ENCODE assay signal across 8 mouse cellular contexts in genomic region chr11:21997561-21998140, GRCm38 (mm10). TPM values are rescaled to one million over a fixed set of nuclear protein-coding genes. Genes with fewer than 3 reads are reported as not detected.
DNase-seq lines count a peak whose midpoint lies in the region; ATAC-seq lines count a peak whose summit lies in the region.

No protein-coding gene starts in this region.

- DNase-seq in kidney, adult 11 months: peak; percentile 5
- DNase-seq in kidney, postnatal 14 days: no peak
- peak; percentile 49 for DNase-seq in ZHBTc4 (ENCODE audit: low read depth, low spot score)
- DNase-seq in forebrain, embryonic 11.5 days (ENCODE audit: low spot score): peak; percentile 57
- no peak for DNase-seq in frontal cortex, postnatal 14 days (ENCODE audit: low spot score in 2 of 2)
- DNase-seq in urinary bladder, postnatal 14 days (ENCODE audit: low spot score): no peak
- no peak for DNase-seq in cerebellum, adult 11 months

- H3K36me3 ChIP-seq in forebrain, embryonic 11.5 days (ENCODE audit: control insufficient read depth, insufficient read depth, low read length): peaks cover 4% of the 10 kb centered on the region; the same call in 1 of the 2 replicates
- H3K36me3 ChIP-seq in limb, embryonic 13.5 days: no peaks in the 10 kb centered on the region

- no peaks in the 10 kb centered on the region for H3K9me3 ChIP-seq in forebrain, embryonic 11.5 days (ENCODE audit: control insufficient read depth, low read length)
- no peaks in the 10 kb centered on the region for H3K9me3 ChIP-seq in limb, embryonic 13.5 days

- H3K27me3 ChIP-seq in forebrain, embryonic 11.5 days (ENCODE audit: control insufficient read depth, insufficient read depth, low read length): peaks cover 23% of the 10 kb centered on the region
- H3K27me3 ChIP-seq in limb, embryonic 13.5 days: peaks cover 90% of the 10 kb centered on the region

- ATAC-seq in forebrain, embryonic 11.5 days (replicated peaks; ENCODE audit: low FRiP score): no peak
- ATAC-seq in limb, embryonic 13.5 days (ENCODE audit: low FRiP score, low read depth): no peak

- peak overlapping the region; percentile 88 for H3K4me2 ChIP-seq in forebrain, embryonic 11.5 days (ENCODE audit: low read depth, low read length, severe bottlenecking)
- peak overlapping the region; percentile 57; the same call in 1 of the 2 replicates for H3K4me2 ChIP-seq in limb, embryonic 13.5 days (replicated peaks)

- H3K4me3 ChIP-seq in forebrain, embryonic 11.5 days (ENCODE audit: low read depth, low read length): peak overlapping the region; percentile 89
- H3K4me3 ChIP-seq in limb, embryonic 13.5 days: peak overlapping the region; percentile 32

- peak overlapping the region; percentile 96 for H3K9ac ChIP-seq in forebrain, embryonic 11.5 days (ENCODE audit: low read length)
- no peak overlapping the region for H3K9ac ChIP-seq in limb, embryonic 13.5 days

- peaks cover 16% of the 10 kb centered on the region for H3K4me1 ChIP-seq in forebrain, embryonic 11.5 days (replicated peaks; ENCODE audit: control insufficient read depth, insufficient read depth, low read length)
- peaks cover 46% of the 10 kb centered on the region for H3K4me1 ChIP-seq in limb, embryonic 13.5 days

- 2% methylated on average over 20 of the region's 20 CpGs for WGBS in forebrain, embryonic 11.5 days
- 2% methylated on average over 20 of the region's 20 CpGs for WGBS in limb, embryonic 13.5 days

- H3K27ac ChIP-seq in forebrain, embryonic 11.5 days (ENCODE audit: low read depth, low read length): peak overlapping the region; percentile 85
- H3K27ac ChIP-seq in limb, embryonic 13.5 days: no peak overlapping the region

RNA-seq across cellular contexts. Expression of gene Otx1, which starts 5.0 kb away (rescaled TPM):
- 45.6 and 46.4 TPM in 2 replicates for polyA plus RNA-seq in forebrain, embryonic 11.5 days (2014; fragmentation: Nextera tagmentation; extraction: Ambion mirVana)
- 1.5 and 1.6 TPM in 2 replicates for polyA plus RNA-seq in limb, embryonic 13.5 days (2015; fragmentation: Nextera tagmentation; extraction: Ambion mirVana)

Comparison
In these comparisons a context has a peak if more than half of its experiments do, and no peak if none do; other contexts are left out.
1. DNase-seq: peak in kidney, adult 11 months (single experiment), ZHBTc4 (single experiment) and forebrain, embryonic 11.5 days (single experiment); none in kidney, postnatal 14 days (single experiment), frontal cortex, postnatal 14 days (0 of 2), urinary bladder, postnatal 14 days (single experiment) and cerebellum, adult 11 months (single experiment).
2. RNA of gene Otx1, which starts 5.0 kb away (polyA plus RNA-seq): 45.6 to 46.4 TPM in forebrain, embryonic 11.5 days; 1.5 to 1.6 TPM in limb, embryonic 13.5 days; every median in the first group is over 10 times any median in the second.